Mouse (Mus musculus) urinary bladder, adult 18-20 months (tissue): Measurements from ENCODE around the gene Ifnlr1.
A peak's percentile ranks its signal among the peaks of the same experiment; 100 is the strongest.
"Not testable (repeated sequence)": the region's sequence is repeated elsewhere in the genome, so short reads cannot be mapped to it uniquely, and the experiment has no call there.

Experiments used
- DNase-seq, 2 experiments: peaks; one replicate each; pipeline ENCODE4 v3.0.0; 2022; ENCODE audit warnings: low spot score in 2 of 2, mixed read lengths in 2 of 2

Ifnlr1 gene

DNA sequence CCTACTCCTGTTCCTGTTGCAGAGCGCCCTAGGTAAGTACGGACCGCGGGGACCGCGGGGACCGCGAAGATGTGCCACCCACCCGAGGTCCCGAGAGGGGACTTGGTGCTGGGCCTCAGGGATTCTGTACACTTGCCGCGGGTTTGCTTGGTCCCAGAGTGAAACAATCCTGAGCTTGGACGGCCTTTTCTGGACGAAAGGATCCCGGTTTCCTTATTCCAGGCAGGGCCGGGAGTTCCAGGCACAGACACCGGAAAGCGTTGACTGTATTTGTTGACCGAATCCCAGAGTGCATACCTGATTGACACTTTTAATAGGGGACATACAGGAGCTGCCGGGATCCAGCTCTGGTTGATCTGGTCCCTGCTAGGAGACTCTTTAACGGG is 474 bp downstream of the Ifnlr1 start:
- no peak for DNase-seq

DNA sequence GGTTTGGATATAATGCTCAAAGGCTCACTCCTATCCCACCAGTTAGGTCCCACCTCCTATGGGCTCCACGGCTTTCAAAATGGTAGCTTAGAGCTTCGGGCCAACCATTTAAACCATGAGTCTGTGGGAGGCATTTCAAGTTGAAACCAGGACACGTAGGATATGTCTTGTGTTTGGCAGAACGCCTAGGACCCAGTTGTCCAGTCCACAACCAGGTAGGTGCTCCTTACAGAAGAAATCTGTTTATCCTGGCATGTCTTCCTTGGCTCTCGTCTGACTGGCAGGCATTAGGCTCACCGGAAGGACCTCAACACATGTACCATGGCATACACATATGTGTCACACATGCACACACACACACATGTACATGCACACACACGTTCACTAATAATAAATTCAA is 3.7 kb downstream of the Ifnlr1 start:
- DNase-seq, result no peak

DNA sequence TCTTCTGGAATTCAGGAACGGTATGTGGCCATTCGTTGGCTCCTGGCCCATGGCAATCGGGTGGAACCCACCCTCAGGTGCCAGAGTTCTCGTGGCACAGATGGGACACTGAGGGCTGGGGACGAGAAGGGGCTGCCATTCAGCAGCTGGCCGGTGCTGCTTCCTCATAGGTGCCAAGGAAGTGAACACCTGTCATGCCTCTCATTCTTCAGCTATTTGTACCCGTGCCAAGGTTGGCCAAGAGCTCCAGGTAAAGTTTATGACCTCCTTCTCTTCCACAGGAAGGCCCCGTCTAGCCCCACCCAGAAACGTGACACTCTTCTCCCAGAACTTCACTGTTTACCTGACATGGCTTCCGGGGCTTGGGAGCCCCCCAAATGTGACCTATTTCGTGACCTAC is 4.2 kb downstream of the Ifnlr1 start:
- no peak for DNase-seq

DNA sequence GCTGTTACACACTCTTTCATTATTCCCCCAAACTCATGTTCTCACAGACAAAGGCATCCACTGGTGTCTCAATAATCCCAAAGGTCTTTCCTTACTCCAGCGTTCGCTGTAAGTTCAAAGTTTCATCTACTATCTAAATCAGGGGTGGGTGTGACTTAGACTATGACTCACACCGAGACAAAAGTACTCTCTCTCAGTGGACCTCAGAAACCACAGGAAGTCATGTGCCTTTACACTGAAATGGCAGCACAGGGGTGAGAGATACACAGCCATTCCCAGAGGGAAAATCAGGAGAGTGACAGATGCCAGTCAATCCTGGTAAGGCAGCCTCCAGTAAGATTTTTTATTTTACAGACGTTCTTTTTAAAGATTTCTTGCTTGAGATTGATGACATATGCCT is 6.8 kb downstream of the Ifnlr1 start:
- no peak for DNase-seq

DNA sequence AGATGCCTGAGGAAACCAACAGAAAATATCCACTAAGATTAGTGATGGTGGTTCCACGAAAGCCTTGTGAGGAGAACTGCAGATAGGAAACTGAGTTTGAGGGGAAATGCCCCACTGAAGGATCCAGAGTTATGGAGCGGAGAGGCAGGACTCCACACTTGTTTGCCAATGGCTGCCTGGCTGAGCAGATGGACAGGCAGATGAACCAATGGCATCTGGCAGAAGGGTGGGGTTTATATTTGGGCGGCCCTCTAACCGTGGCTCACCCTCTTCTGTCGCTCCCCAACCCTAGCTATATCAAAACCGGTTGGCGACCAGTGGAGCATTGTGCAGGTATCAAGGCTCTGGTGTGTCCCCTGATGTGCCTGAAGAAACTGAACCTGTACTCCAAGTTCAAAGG is 12.4 kb downstream of the Ifnlr1 start:
- DNase-seq, result no peak

DNA sequence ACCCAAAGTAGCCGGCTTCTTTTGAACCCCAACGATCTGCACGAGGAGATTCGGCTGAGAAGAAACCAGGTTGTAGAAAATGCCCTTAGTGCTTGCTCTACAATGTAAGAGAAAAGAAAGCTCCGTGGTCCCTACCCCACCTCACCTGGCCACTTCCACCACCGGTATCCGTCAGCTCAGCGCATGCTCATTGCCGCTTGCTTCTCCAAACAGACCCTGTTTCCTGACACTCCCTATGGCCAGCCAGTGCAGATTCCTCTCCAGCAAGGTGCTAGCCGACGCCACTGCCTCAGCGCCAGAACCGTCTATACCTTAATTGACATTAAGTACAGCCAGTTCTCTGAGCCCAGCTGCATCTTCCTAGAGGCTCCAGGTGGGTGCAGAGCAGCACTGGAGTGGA is 17.4 kb downstream of the Ifnlr1 start:
- DNase-seq, result no peak

DNA sequence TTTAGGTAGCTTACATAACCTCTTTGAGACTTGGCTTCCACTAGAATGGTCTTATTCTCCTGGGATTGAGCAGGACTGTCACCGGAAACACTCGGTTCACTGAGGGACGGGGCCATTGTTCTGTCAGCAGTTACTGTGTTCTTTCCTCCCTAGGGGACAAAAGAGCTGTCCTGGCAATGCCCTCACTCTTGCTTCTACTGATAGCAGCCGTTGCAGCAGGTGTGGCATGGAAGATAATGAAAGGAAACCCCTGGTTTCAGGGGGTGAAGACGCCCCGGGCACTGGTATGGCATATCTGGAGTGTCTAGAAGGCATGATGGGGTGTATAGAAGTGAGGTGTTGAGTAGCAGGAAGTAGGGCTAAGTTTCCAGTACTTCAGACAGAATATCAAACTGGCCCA is 17.9 kb downstream of the Ifnlr1 start:
- DNase-seq, result no peak

DNA sequence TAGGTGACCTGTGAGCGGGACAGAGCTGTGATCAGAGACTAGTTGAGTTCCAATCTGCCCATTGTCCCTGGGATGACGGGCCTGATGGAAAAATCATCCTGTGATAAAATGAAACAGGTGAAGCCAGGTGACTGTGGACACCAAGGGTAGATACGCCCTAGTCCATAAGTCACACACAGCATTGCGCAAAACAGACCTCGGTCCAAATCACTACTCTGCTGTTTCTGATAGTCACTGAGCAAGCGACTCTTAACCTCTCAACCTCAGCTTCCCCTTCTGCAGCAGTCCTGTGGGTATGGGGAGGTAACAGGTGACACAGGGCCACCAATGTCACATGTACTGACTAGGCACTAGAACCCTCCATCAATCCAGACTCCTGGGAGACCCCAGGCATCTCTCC is 20.0 kb downstream of the Ifnlr1 start:
- DNase-seq, result no peak

DNA sequence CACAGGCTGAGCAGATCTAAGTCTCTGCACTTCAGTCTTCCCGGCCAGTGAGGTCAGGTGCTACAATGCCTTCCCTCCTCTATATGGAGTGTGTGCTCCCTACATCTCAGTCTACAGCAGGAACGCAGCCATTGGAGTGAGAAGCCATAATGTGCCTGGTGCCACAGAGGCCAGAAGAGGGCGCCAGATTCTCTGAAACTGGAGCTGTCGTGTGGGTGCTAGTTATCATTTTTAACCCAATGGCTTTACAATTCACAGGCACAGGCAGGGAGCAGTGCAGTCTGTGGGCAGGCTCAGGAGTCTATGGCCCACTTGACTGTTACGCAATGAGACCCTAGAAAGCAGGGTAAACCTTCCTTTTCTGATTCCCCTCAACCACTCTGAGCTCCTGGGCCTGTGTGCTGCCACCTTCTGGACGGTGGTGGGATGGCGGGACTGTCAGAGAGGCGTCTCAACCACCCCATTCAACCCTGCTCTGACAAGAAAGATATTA is 23.0 kb downstream of the Ifnlr1 start:
- DNase-seq, result peak; percentile 48 to 86

DNA sequence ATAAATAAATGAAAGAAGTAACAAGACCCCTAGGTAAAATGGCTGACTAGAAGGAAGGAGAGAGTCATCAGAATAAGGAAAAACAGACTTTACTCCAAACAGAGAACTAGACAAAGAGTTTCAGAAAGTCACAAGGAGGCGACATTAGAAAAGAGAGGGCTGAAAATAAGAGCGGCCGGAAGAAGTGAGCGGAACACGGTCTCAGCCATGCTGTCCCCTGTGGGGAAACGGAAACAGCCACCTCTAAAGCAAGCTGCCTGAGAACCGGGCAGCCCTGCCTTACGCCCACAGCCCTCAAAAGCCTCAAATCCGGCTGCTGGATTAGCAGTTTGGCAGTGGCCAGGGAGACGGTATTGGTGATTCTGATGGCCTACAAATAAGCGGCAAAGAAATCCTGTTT is 23.5 kb downstream of the Ifnlr1 start:
- no peak for DNase-seq

DNA sequence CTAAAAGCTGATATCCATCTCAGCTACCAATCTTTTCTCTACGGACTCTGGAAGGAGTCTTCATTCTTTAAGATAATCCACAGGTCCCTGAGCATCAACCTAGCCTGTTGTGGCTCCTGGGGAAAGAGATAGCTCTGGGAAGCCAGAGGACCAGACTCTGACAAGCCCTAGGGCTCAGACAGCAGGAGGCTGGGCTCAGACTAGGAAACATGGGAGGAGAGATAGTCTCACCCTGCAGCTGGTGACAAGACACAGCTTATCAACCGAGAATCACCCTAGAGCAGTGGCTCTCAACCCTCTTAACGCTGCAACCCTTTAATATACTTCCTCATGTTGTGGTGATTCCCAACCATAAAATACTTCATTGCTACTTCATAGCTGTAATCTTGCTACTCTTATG is 24.3 kb downstream of the Ifnlr1 start:
- no peak for DNase-seq

DNA sequence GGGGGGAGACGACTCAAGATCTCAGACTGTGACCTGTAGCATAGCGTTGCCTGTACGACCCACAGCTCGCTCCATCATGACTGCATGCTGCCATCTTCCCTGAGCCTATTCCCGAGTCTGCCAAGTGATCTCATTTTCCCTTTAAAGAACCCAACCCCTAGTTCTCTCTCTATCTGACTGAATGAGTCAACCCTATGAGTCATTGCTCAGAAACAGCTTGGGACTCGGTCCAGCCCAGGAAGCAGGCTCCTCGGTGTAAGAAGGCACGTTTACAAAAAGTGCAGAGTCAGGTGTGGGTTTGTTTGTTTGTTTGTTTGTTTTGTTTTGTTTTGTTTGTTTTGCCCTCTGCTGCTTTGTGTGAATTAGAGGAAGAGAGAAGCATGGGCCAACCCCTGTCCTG is 28.7 kb downstream of the Ifnlr1 start:
- DNase-seq, result no peak

DNA sequence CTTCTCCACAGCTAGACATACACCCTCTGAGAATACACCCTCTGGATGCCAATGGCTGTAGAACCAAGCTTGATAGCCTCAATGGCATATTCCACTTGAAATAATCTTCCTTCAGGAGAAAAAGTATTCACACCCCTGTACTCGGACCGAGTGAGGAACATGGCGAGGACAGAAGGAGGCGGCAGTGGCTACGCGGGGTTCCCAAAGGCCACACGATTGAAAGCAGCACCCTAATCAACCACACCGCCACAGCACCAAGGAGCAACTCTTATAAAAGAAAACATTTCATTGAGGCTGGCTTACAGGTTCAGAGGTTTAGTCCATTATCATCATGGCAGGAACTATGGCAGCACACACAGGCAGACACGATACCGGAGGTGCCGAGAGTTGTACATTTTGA is 30.4 kb downstream of the Ifnlr1 start:
- not testable (repeated sequence) for DNase-seq

DNA sequence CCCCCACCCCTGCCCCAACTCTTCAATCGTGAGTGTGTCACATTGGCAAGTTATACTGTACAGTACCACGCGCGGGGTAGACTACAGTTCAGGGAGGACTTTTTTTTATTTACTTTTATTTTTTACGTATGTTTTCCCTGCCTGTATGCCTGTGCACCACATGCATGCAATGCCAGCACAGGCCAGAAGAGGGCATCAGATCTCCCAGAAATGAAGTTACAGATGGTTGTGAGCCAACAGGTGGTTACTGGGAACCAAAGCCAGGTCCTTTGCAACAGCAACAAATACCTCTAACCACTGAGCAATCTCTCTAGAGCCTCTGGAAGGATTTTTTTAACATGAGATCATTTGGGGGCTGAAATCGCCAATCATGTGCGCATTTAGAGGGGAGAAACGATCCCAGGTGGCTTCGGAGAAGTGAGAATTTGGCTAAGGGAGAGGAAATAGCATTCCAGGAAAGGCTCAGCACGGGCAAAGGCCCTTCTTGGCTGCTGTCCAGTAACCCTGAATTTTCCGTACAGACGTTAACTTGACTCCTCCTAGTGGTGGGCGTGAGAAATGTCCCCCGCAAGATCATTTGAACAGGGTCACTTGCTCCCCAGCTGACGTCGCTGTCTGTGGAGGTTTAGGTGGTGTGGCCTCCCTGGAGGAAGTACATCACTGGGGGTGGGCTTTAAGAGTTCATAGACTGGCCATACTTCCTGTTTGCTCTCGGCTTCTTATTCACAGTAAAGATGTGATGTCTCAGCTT is 36.6 kb downstream of the Ifnlr1 start:
- DNase-seq, result no peak

DNA sequence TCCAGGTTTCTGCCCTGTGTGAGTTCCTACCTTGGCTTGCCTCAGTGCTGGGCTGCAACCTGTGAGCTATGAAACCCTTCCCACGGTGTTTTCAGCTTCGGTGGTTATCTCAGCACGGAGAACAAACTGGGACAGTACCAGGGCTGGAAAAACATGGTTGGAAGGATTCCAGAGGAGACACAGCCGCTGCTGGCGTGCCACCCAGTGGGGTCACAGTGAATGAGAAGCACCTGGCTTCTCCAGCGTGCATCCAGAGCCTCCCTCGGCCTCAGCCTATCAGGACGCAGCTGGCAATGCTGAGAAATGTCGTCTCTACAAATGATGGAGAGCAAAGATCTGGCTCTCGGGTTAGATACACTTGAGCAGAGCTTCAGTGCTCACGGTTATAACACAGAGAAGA is 40.3 kb downstream of the Ifnlr1 start:
- DNase-seq, result no peak

DNA sequence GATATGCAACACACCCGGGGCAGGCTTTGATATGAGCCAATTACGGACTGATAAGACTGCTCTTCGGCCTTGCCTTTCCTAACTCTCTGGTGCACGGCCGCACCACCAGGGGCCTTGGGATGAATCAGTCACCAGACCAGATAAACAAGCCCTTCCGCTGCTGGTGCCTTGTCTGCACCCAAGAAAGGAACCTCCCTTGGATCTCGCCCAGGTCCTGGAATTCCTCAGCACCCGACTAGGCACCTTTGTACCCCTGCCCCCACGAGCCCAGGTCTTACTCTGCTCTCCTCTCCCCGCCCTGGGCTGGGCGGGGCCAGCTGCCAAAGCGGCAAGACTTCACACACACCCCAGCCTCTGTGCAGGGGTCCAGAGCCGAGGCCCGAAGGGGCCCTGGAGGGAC is 41.7 kb downstream of the Ifnlr1 start, which contains the start of gene Il22ra1:
Il22ra1 (plus strand) TSS at position 356 of the 400 bp plus-strand sequence.
- DNase-seq, result peak; percentile 51 to 62

DNA sequence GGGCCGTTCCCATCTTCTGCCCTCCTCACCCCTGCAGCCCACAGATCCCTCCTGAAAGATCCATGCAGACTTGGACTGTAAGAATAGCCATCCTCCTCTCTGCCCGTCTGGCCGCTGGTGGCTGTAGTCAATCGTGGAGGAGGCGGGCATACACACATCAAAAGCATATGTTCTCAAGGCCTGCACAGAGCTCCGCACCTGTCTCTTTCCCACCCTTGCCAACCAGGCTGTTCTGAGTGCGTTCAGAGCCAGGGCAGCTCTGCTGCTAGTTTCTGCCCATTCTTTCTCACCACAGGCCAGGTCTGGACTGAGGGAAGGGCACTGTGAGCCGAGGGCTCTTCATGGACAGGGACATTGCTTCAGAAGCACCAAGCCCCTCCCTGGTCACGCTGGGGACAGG is 44.1 kb downstream of the Ifnlr1 start:
- no peak for DNase-seq

DNA sequence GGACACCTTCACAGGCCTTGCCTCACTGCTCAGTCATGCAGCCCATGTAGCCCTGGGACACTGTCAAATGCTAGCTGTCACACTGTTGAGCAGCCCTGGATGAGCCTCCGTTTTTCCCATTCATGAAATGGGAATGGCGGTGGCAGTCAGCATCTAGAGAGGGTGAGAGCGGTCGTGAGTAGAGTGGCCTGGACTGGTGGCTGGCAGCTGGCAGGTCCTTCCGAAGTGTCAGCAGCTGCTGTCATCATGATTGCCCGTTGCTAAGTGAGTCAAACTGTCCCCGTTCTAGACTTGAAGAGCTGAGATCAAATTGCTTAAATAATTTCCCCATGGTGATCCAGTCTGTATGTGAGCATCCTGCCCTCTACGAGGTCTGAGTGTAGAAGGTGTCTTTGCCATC is 44.9 kb downstream of the Ifnlr1 start:
- DNase-seq, result no peak

DNA sequence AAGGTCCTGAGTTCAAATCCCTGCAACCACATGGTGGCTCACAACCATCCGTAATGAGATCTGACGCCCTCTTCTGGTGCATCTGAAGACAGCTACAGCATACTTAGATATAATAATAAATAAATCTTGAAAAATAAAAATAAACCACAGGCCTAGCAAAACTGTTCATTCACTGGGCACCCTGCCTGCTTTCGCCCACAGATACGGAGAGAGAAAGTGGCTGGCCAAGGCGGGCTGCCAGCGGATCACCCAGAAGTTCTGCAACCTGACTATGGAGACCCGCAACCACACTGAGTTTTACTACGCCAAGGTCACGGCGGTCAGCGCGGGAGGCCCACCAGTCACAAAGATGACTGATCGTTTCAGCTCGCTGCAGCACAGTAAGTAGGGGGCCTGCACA is 47.8 kb downstream of the Ifnlr1 start:
- DNase-seq, result no peak

DNA sequence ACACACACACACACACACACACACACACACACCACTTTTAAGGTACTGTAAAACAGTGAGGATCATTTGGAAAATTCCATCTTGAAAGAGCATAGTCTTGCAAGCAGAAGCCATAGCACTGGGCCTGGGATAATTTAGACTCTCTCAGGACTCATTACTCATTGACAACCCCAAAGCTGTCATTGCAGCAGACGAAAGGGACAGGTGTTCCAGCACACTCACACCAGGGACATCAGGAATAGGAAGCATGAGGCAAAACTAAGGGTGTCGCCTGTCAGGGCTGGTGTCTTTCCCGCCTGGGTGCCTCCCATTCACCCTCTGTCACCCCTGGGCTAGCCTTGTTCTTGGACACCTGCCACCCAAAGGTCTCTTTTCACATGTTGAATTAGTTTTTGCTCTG is 50.8 kb downstream of the Ifnlr1 start:
- no peak for DNase-seq

DNA sequence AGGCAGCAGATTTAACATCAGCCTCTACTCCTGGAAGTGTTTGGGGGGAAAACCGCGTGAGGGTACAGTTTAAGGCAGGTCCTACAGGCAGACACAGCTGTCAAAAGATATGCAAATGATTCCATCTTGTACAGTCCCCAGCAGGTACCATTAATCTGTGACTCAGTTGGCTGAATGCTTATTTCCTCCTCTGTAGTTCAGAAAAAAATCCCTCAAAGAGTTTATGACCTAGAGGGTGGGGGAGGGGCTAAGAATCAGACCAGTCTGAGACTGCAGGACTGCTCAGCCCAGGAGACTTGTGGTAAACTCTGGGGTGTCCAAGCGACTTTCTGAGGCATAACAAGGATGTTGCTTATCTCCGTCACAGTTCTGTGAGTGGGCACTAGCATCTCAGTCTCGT is 52.1 kb downstream of the Ifnlr1 start:
- no peak for DNase-seq

DNA sequence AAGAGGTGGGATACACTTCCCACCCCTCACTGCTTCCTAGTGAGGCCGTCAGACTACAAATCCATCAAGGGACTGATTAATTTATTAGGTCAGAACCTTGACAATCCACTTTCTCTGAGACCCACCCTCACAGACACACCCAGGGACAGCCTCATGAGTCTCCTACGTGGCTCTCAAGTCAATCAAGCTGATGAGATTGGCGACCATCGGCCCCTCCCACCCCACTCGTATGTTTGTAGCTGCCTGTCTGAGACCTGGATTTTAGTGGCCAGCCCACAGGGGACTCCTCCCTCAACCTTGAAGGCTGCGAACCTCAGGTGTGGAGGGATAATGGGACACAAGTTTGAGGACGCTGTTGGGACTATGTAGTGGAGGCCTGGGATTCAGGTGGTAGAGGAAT is 53.1 kb downstream of the Ifnlr1 start:
- DNase-seq, result no peak

DNA sequence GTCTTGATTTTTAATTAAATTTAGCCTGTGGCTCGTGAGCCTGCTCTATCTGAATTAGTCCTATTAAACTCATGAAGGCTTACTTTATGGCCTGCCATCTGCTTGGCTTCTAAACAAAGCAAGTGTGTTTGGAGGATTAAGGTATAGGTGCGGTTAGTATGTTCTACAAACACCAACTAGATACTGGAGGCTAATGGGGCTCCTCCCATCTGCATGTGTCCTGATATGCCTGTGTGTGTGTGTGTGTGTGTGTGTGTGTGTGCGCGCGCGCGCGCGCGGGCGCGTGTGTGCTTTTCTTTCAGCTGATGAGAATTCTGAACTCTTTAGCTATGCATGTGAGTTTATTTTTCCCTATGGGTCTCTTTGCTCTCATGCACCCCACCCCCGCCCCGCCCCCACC is 53.6 kb downstream of the Ifnlr1 start:
- DNase-seq, result no peak

DNA sequence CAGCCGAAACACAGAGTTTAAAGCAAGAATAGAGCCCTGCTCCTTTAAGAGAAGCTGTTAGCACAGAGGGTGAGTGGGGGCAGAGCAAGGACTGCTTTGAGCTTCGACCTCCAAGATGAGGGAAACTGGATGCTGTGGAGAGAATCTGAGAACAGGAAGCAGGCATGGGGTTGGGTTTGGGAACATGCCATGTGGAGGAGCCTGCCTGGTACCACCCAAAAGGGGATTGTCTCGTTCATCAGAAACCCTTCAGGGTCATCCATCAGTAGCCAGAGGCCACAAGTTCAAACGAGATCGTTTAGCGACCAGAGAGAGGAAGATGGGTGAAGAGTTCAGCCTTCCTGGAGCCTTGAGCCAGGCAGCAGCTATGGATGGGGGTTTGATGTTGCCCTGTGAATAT is 57.4 kb downstream of the Ifnlr1 start:
- no peak for DNase-seq
